Mouse (Mus musculus): Measurements from ENCODE around the gene Pim1.

DNA sequence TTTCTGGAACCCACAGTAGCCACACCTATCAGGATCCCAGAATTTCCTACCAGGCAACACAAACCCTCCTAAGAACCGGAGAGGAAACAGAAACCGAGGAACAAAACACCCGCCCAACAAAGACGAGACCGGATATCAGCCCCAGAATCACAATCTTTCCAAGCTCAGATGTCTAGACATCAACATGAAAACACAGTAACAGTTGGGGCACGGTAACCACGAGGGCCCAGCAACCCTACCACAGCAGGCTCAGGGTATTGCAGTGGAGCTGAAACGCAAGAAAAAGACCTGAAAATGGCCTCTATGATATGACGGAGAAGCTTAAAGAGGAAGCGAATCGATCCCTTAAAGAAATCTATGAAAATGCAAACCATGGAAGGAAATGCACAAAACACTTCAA lies 43.3 kb downstream of the Pim1 start:
- TF ChIP-seq CTCF (IDR thresholded peaks at IDR 0.05; ENCODE audit: low read depth) (no peak), EP300 (optimal IDR thresholded peaks at IDR 0.05) (no peak)
